Mouse (Mus musculus): ENCODE data around the gene Gm12355.

GRCm38 (mm10) chr11:98597991-98598390, 27.5 kb downstream of the Gm12355 start, which contains the start of gene Lrrc3c:
- no peak for TF ChIP-seq CTCF (IDR thresholded peaks at IDR 0.05; ENCODE audit: low read depth)
- TF ChIP-seq EP300 (IDR thresholded peaks at IDR 0.05; ENCODE audit: low read depth), result no peak

Measured in heart, postnatal 0 days (tissue).